Mouse (Mus musculus) neutrophil, adult 5-6 weeks (primary cell): ENCODE measurements around the gene Tnni3k. TPM values are rescaled to one million over a fixed set of nuclear protein-coding genes. Genes with fewer than 3 reads are reported as not detected.
"Not testable (repeated sequence)": the region's sequence is repeated elsewhere in the genome, so short reads cannot be mapped to it uniquely, and the experiment has no call there.

ENCODE experiments used
- ATAC-seq: fragments of 151-379, 151-347 bp; 2 replicates; pipeline ENCODE4 v1.8.0; 2017; ENCODE audit warnings: mild to moderate bottlenecking, moderate TSS enrichment; ENCODE audit not compliant: insufficient number of reproducible peaks, poor library complexity, low FRiP score, severe bottlenecking; ENCODE audit errors: extremely low read depth
- total RNA-seq: library from RNA; stranded (forward); fragments of 200-1000 nt; gene quantifications from 2 replicates; pipeline ENCODE4 v1.2.3, GENCODE M21; 2017

The Tnni3k gene
- total RNA-seq, 1 experiment from 2014 or later, result not detected

DNA sequence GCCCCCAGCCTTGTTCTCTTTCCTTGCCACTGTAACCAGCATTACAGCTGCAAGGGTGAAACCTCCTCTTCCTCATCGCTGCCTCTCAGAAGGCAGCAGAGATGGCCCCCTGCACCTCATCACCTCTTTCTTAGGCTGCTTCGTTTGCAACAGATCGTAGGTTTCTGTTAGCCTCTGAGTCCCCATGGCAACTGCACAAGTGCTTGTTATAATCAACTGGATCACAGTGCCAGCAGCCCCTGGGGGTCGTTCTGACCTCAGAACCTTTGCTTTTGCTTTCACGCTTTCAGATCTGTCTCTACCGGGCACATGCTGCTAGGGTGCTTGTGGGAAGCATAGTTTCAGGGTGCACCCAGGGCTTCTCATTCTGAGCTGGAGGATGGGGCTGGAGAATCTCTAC lies 201.9 kb downstream of the Tnni3k start:
- no peak for ATAC-seq

DNA sequence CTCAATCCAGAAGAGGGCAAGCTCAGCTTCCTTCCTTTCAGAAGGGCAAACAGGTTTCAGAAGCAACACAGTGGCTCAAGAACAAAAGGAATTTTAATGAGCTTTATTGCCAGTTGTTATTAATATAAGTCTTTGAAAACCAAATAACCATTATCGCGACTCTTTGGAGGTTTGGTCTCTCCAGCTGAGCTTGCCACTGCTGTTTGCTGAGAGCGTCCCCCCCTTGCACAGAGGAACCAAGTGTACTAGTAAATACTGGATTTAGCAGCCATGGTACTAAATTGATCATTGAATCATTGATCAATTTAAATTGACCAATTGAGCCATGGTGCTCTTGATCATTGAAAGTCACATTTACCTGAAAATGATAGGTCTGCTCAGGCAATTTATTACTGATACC lies 202.9 kb downstream of the Tnni3k start:
- no peak for ATAC-seq

DNA sequence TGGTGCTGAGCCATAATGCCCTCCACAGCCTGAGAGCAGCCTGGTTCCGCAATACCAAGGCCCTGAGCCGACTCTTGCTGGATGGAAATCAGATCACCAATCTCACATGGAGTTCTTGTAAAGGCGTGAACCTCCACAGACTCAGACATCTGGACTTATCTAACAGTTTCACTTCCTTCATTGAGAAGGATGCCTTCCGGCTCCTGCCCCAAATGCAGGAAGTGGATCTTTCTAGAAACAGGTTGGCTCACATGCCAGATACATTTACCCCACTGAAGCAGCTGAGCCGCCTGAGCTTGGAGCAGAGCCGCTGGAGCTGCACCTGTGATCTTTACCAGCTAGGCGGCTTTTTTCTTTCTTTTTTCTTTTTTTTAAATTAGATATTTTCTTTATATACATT lies 213.0 kb downstream of the Tnni3k start:
- ATAC-seq, result no peak

DNA sequence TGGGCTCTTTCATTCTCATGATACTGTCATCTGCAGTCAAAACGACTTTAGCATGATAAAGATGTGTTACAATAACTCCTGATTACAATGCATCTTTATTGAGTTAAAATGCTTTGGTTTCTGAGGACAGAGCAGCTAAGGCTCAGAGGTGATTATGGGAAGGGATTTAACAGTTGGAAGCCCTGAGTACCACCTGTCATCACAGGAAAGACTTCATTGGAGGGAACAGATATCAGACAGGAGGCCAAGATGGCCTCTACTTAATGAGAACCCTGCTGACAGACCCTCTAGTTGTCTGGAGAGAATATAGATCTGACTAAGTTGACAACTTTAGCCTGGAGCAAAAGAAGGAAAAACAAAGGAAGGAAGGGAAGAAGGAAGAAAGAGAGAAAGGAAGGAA lies 214.1 kb downstream of the Tnni3k start:
- ATAC-seq, result no peak

DNA sequence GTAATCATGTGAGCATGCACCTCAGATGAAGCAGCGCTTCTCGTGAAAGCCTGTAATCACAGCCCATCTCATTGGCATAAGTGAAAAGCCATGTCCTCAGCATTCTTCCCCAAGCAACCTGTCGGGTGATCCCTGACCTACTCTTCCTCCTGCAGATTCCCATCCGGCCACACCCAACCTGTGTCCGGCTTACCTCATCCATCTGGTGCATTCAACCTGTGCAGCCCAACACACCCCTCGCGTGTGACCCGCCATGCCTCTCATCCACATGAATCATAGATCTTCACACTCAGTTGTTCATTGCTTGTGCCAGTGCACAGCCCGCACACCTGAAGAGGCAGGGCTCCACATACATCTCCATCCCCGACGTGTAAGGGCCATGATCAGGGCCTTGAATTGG lies 217.3 kb downstream of the Tnni3k start:
- no peak for ATAC-seq

DNA sequence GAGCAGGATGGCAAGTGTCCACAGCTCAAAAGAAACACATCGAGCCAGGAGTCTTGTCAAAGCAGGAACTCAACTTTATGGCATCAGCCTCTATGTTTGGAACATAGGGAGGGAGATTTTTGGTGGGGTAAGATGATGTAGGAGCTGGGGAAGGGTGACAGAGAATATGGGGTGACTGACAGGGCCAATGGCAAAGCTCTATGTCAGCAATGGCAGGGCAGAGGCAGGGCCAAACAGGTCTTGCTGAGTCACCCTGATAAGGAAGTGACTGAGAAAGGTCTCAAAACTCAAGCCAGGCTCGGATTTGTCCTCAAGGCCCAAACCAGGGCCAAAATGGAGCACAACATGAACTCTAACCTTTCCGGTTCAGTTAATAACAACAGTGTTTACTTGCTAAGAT lies 219.1 kb downstream of the Tnni3k start:
- no peak for ATAC-seq

DNA sequence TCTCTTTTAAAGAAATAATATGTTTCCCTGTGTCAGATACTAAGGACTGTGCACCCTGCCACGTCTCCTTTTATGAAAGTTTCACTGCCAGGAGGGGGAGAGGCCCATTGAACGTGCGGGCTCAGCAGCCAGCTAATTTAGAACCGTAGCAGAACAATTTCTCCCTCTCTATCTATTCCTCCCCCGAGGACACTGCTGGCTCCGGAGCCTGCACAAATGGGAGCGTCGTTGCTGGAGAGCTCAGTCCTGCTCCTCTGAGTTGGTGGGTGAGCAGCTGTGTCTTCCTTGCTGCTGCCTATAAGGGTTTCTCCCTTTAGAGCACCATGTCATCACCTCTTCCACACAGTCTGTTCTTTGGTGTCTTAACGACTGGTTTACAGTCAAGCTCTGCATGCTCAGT lies 220.8 kb downstream of the Tnni3k start:
- ATAC-seq, result no peak

DNA sequence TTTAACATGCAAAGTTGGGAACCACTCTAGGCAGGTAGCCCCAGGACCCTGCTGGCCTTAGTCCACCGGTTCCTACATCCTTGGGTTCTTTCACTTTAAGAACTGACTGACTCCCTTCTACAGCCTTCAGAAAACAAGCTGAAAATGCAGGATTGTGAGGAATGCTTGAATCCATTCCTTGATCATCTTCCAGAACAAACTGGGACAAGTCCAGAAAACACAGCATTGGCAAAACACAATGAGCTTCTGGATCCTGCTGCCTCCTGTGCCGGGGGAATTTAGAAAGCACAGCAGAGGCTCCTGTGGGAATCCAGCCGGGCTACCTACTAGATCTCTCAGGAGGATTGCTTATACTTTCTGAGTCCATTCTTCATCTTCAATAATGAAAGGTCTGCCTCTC lies 229.5 kb downstream of the Tnni3k start:
- ATAC-seq, result no peak

DNA sequence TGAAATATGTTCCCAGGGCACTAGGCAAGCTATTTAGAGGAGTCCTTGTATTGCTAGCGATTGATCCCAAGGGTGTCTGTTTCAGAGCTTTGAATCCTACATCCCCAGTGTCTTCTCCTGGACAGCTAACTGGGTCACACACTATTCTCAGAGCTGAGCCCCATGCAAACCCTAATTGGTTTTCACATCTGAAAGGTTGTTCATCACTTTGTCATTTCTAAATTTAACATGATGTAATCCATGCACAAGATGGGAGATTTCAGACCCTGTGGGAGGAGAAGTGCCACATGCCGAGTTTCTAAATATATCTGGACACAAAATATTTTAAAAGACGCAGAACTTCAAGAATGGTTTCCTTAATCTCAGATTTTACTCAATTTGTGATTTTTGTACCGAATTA lies 230.5 kb downstream of the Tnni3k start:
- no peak for ATAC-seq

DNA sequence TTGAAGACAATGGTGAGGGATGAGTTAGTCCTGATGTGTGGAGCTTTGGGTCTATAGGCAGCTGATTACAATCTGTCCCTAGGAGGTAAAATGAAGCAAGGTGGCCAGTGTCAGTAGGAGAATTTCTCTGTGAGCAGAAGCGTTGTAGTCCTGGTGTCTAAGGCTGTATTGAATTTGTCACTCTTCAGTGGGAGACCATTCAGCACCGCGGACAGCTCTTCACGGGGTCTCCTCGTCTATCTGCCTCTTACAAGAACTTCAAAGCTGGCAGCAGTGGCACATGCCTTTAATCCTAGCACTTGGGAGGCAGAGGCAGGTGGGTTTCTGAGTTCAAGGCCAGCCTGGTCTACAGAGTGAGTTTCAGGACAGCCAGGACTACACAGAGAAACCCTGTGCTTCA lies 235.5 kb downstream of the Tnni3k start:
- ATAC-seq, result not testable (repeated sequence)

DNA sequence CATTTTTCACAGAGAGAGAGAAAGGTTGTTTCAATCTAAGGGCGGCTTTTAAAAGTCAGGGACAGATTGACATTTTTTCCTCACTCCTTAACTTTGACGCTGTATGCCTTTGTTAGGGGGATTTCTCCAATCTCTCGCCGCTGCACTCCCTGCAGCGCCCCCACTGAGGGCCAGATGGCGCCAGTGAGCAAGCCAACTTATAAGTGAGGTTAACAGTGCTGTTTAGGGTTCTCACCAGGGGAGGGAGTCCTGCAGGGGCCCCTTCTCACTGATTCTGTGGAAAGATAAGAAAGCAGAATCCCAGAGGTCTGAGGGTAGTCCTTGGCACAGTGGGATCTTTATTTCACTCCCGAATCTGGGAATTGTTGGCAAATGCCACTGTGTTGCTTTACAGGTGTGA lies 237.5 kb downstream of the Tnni3k start:
- ATAC-seq, result no peak

DNA sequence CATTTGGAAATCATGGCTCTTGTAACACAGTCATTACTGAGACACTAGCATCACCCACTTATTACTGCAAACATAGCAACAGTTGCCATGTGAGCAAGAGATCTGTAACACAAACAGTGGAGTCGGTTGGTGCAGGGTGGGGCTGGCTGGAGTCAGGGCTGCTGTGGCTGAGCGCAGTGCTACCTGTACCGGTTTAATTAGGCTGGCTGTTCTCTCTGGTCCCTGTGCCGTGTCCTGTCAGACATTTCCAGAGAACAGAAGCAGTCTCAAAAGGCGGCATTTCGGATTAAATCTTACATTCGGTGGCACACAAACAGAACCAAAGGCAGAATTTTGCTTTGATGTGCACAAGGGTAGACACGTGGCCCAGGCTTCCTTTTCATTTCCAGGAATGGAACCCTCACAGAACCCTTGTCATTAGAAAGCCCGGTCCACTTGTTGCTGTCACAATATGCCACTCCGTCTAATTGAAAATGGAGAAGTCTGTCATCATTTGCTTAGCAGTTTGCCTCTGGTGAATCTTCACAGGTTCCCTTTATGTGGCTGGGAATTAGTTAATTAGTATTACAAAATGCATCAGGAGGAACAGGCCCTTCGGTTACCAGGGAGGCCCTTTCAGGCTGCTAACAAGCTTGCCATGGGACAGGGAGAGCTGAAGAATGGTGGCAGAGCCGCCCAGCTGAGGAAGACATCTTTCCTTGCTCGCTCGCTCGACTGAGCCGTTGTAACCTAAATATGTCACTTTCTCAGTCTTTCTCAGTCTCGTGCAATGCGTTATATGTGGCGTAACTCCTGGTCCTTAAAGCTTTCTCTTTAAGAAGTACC lies 238.2 kb downstream of the Tnni3k start:
- no peak for ATAC-seq

DNA sequence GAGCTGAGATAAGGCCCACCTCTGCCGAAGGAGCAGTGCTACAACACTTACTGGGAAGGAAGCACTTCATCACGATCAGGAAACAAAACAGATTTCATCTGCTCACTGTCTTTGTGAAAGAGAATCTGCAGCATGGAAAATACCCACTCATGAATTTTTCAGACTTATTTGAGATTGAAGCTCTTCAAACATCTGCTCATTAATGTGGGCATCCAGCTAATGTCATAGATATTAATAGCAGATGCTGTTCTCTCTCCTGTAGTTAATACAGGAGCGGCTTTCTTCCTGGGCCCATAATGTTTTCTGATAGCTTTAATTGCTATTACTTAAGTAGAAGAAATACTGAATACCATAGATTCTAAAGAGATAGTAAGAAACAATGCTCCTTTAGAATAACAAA lies 239.0 kb downstream of the Tnni3k start:
- no peak for ATAC-seq

DNA sequence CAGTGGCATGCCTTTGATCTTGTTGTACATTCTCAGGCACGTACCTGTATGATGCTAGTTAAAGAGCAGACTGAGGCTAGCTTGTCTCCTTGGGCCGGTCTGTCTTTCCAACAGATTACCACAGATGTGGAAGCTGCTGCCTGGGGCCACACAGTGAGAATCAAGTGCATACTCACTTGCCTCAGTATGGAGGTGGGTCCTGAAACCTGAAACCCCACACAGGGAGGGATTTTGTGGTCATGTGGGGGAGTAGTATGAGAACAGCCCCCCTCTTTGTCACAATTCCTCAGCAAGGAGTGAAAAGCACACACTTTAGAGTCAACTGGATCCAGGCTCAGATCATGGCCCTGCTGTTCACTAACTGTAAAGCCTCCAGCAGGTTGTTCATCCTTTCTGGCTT lies 239.6 kb downstream of the Tnni3k start:
- ATAC-seq, result no peak

DNA sequence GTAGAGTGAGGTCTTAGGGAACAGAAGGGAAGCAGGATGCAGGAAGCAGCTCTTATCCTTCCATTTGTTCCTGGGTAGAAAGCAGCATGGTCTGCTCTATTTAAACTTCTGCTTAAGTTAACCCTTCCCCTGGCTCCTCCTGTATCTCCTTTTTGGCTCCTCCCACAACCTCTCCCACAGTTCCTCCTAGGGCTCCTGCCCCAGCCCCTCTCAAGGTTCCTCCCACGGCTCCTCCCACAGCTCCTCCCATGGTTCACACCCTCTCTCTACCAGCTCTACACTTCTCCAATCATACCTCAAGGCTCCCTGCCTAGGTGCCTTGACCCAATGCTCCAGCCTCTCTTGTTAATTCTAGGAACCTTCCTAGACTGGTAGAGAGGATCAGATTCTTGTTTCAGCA lies 242.3 kb downstream of the Tnni3k start:
- no peak for ATAC-seq

DNA sequence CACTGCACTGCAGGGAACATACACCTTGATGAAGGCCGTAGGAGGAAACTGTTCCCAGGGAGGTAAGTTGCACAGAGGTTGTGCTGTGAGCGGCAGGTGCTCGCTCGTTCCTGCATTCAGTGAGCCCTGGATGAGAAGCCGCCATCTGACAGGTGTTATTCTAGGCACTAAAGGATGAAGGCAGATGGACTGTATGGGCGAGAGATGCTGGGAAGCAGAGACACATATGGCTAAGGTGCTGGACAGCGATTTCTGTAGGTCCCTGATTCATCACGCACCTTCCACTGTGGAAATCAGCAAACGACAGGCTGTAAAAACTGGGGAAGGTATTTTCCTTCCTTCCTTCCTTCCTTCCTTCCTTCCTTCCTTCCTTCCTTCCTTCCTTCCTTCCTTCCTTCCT lies 243.4 kb downstream of the Tnni3k start:
- no peak for ATAC-seq

DNA sequence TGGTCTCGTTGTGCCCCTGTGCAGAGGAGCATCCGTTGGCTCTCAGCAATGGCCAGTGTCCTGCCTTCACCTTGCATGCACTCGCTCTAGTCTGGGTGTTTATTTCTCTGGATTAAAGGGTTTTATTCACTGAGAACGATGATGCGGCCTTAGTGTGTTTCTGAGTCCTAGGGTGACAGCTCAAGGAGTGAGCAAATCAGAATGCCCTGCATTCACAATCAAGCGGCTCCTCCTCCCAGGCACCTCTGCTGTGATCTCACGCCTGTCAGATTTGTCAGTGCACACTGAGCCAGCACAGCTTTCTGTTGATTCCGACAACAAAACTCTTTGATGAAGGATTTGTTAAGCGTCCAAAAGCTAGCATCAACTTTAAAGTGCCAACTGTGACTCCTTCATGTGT lies 243.9 kb downstream of the Tnni3k start:
- ATAC-seq, result no peak

DNA sequence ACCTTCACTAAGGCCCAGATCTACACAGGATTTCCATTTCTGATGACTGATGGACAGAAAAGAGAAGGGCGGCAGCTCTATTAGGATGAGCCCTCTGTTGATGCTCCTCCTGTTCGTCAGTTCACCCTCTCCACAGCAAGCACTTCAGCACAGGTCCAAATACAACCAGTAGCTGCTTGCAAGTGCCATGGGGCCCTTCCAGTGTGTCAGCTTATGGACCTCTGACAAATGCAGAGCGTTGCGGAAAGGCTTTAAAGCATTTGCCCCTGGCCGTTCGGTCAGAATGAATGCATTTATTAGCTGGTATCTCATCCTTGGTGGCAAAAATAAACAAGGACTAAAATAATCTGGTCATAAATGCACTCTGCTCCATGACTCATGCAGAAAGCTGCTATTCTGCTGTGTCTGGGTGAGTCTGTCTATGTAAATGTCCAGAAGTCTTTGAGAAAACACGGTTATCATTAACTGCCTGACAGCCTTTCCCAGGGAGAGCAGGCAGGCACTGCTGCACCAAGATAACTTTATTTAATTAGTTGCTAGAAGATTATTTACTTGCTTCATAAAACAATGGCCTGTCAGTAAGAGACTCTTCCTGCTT lies 244.8 kb downstream of the Tnni3k start:
- no peak for ATAC-seq

DNA sequence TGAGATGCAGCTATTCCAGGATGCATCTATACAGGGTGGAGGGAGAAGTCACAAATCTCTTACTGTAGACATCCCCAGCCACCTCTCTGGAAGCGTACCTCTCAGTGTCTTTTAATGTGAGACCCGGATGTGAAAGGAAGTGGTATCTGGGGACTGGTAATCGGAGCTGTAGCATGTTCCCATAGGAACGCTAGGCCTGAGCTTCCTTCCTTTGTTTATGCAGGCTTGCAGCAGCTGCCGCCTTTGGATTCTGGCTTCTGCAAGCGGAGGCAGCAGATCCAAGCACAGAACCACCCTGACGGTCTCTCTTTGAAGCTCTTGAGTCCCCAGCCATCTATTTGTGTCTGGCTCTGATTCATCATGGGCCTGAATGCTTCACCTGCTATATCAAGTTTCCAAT lies 248.6 kb downstream of the Tnni3k start:
- no peak for ATAC-seq

DNA sequence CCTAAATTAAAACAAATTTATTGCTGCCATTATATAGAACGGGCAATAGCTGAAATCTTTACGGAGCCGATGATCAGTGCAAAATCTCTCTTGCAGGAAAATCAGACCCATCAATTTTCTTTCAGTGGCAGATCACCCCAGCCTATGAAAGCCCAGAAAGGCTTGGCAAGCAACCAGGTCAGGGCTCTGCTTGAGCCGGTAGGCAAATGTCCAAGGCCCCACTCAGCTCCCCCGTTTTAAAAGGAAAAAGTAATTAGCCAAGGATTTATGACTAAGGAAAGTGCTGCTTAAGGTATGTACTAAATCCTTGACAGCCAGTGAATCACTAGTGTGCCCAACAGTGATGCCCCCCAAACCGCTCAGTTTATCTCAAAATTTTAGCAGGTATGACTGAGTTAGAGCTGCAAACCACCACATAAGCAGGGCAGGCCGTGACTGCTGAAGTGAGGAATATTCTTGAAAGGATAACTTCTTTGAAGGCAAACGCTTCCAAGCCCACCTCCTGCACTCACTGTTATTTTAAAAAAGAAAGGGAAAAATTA lies 254.2 kb downstream of the Tnni3k start:
- ATAC-seq, result no peak

DNA sequence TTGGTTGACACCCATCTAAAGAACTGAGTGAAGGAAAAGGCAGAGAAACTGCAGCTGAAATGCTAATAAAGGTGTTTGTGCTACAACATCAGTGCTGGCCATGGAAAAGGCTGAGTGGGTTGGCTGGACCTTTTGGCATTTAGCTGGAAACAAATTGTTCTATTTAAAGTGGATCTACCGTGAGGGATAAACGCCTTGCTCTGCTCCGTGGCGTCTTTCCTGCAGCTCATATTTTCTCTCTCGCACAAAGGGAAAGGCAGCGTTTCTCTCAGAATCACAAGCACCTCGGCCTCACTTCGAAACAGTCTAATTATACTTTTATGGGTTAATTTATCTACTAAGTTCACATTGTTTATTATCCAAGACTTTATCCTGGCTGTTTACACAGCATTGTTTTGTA lies 254.8 kb downstream of the Tnni3k start:
- ATAC-seq, result no peak
